18 mouse cellular contexts compared by ENCODE assay signal in the genomic region with DNA sequence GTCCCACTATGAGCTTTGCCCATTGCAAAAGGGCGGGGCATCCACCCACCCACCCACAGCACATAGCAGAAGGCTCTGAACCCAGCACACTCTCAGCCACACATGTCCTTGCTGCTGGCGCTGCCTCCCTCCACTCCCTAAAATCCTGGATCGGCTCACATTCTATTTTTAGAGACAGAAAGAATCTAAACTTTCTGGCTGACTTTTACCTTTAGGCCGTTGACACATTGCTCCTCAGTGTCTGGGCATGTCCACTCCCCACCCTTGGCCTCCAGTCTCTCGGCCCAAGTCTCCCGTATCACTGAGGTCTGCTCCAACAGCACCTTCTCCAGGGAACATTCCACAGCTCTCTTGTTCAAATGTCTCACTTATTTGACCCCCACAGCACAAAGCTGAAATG.
"Had no signal": no experiment of that assay in that cellular context is flagged by ENCODE, and none has a peak within 500 bp of the region (broad histone marks: within the 10 kb centered on the region; RNA-seq: fewer than 3 reads in every experiment).

No protein-coding gene starts in this region.

- H3K4me2 ChIP-seq: limb, embryonic 13.5 days; liver, embryonic 11.5 days; lung, embryonic 14.5 days; midbrain, embryonic 13.5 days had no signal

- H3K36me3 ChIP-seq: limb, embryonic 10.5 days; limb, embryonic 13.5 days; midbrain, embryonic 10.5 days; midbrain, embryonic 13.5 days had no signal

- H3K9me3 ChIP-seq: limb, embryonic 10.5 days; limb, embryonic 13.5 days; midbrain, embryonic 13.5 days had no signal

- DNase-seq: kidney, adult 18-20 months; kidney, adult 9 months; kidney, postnatal 25 days; layer of hippocampus, adult 9-11 months; liver, postnatal 0 days; lung, embryonic 14.5 days; thymus, postnatal 36 days had no signal

- H3K4me3 ChIP-seq: layer of hippocampus, adult 2 months; limb, embryonic 10.5 days; limb, embryonic 13.5 days; megakaryocyte, embryonic 14.5 days; midbrain, embryonic 10.5 days; midbrain, embryonic 13.5 days had no signal

- H3K4me1 ChIP-seq: limb, embryonic 10.5 days; limb, embryonic 13.5 days; midbrain, embryonic 10.5 days; midbrain, embryonic 13.5 days had no signal

- ATAC-seq: liver, postnatal 0 days; lung, postnatal 0 days; midbrain, embryonic 13.5 days; midbrain, embryonic 16.5 days had no signal

- H3K9ac ChIP-seq: limb, embryonic 13.5 days; liver, embryonic 14.5 days; liver, postnatal 0 days; lung, embryonic 14.5 days; midbrain, embryonic 13.5 days had no signal

- H3K27ac ChIP-seq: kidney, postnatal 0 days; layer of hippocampus, adult 2 months; limb, embryonic 10.5 days; limb, embryonic 13.5 days; liver, embryonic 14.5 days; midbrain, embryonic 10.5 days; midbrain, embryonic 13.5 days had no signal

- H3K27me3 ChIP-seq: limb, embryonic 13.5 days; midbrain, embryonic 13.5 days had no signal
